Mouse (Mus musculus) brain, embryonic 18.5 days (tissue): ENCODE data around the gene Pcsk1.

Experiments
- DNase-seq: peaks from one replicate; pipeline ENCODE4 v3.0.0-alpha.2; 2012; ENCODE audit warnings: low read depth, low spot score

Gene Pcsk1

GRCm38 (mm10) chr13:75089721-75090410, at the start of gene Pcsk1:
Pcsk1 (plus strand) TSS chr13:75089826.
- no peak for DNase-seq

- DNase-seq: no peak
Observed at GRCm38 (mm10) chr13:75058818-75059217, 30.8 kb upstream of the Pcsk1 start.

DNA sequence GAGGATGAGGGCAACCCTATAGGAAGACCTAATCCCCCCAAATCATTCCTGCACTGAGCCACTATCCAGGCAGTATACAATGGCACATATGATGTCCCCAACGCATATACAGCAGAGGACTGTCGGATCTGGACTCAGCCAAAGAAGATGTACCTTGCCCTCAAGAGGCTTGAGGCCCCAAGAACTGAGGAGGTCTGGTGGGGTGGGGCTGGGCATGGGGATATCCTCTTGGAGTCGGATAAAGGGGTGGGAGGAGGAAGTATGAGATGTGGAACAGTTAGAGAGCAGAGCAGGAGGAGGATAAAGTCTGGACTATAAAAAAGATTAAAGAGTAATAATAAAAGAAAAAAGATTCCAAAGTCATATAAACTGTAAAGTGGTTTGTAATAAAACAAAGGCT, 25.7 kb upstream of the Pcsk1 start:
- no peak for DNase-seq

GRCm38 (mm10) chr13:75088597-75088996, 1.0 kb upstream of the Pcsk1 start:
- DNase-seq: no peak

DNA sequence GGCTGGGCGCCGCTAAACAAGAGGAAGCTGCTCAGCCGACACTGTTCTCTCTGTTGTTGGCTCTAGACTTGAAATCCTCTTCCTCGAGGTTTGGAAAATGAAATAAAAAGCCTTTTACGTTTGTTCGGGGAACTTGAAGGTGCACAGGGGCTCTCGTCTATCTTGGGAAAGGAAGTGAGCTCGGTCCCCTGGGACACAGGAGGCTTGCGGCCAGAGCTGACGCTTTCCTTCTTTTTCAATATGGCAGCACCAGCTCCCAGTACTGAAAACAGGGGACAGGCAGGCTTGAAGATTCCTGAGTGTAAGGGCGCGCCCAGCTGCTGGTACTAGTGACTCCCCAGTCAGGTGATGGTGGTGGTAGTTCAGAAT, 769 bp downstream of the Pcsk1 start:
- DNase-seq: no peak

DNA sequence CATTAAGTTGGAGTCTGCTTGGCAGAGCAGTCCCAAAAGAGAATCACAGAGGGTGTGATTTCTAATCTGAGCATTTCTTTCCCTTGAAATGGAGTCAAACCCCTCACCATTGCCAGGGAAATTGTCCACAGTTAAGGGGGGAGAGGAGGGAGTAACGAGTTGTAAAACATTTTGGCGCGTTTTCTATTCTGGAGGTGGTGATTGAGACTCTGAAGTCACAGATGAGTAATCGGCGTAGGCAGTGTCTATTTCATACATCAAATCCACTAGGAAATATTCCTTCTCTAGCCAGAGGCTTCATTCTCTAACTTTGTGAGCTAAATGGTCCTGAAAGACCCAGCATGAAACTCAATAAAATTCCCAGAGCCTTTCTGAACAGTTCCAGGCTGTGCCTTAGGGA, 1.4 kb downstream of the Pcsk1 start:
- no peak for DNase-seq

DNA sequence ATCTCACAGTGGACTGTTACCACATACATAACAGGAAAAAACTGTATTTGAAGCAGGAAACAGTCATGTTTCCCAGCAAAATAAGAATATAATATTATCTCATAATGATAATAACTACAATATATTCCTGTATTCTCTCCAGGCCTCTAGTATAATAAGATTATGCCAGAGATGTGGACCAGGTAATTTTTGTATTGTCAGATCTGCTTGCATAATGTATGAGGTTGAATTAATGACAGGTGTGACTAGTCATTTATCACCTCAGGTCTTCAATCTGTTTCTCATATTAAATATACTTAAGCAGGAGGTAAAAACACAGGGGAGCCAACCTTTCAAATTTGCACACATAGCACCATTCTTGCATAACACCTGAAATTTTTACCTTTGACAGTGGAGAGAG, 5.9 kb downstream of the Pcsk1 start:
- DNase-seq: no peak

DNA sequence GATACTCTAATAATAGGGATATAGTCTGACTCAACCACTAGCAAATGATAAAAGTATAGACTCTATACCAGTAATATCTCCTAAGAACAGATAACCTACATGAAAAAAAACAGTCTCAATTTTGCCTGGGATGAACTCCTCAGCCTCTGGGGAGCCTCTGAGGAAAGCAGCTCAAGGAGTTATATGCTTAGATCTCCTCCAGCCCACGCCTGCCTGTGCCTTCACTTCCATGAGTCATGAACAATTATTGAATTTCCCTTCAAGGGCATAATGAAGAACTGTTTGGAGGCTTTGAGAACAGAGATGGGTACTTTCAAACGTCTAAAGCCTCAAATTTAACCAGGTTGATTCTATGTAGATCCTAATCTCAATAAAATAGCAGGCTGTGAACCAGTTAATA, 23.5 kb downstream of the Pcsk1 start:
- DNase-seq: no peak

GRCm38 (mm10) chr13:75114007-75114424, 24.4 kb downstream of the Pcsk1 start:
- no peak for DNase-seq

DNA sequence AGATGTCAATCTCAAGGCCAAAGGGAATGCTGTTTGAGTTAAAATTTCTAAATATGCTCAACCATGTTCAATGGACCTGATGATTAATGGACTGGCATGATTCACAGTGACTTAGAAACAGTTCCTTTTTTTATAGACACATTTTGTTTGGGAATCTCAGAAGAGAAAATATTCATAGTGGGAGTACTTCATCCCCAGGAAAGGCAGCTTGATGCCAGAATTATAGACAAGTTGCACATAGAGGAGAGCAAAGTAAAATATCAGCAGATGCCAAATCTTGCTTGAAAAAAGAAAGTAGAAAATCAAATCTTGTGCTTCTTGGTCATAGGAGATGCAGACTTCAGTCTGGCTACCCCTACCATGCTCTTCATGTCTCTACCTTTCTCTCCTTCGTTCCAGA, 25.2 kb downstream of the Pcsk1 start:
- no peak for DNase-seq

- DNase-seq: no peak
Observed at GRCm38 (mm10) chr13:75135833-75136232, 46.2 kb downstream of the Pcsk1 start.

DNA sequence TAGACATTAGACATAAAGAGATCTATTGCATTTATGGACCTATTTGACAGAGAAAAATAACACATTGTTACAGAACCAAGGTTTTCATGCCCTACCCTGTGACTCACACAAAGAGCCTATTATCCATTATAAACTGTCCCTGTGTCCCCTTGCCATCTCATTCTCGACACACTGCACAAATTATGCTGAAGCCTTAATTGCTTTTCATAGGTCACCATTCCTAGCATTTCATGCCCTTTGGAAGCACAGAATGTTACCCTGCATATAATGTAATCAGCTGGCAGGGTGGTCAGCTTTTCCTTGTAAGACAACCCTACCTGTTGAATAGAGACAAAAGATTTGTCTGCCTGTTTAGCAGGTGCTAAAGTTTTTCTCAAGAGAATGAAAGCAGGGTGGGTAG, 71.0 kb downstream of the Pcsk1 start:
- DNase-seq: no peak

GRCm38 (mm10) chr13:75163408-75163807, 73.8 kb downstream of the Pcsk1 start:
- DNase-seq: no peak
